Mouse (Mus musculus): ENCODE results near the gene Gm20388.
"Not testable (repeated sequence)": the region's sequence is repeated elsewhere in the genome, so short reads cannot be mapped to it uniquely, and the experiment has no call there.

Gm20388 gene

DNA sequence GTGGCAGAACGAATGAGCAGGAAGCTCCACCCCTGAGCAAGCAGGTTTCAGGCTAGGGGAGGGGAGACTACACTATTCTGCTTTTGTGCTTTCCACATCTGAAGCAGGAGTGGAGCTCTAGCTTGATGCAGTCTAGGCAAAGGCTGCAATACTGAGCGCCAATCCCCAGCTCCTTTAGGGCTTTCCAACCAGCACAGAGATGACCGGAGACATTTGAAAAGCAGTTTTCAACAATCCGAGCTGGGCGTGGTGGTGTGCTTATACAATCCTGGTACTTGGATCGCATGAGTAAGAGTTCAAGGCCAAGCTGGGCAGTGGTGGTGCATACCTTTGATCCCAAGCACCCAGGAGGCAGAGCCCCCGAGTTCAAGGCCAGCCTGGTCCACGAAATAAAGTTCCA lies 3281.3 kb downstream of the Gm20388 start:
- no peak for DNase-seq (ENCODE audit: low spot score)

- DNase-seq (ENCODE audit: low spot score), result no peak
Measured at GRCm38 (mm10) chr8:123193771-123194170, 3283.1 kb downstream of the Gm20388 start.

DNA sequence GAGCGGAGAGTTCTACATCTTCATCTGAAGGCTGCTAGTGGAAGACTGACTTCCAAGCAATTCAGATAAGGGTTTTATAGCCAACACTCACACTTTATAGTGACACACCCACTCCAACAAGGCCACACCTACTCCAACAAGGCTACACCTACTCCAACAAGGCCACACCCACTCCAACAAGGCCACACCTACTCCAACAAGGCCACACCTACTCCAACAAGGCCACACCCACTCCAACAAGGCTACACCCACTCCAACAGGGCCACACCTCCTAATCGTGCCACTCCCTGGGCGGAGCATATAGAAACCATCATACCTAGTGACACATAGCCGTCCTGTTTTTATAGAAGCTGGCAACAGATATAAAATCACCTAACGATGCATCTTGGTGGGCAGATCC lies 3286.4 kb downstream of the Gm20388 start:
- not testable (repeated sequence) for DNase-seq (ENCODE audit: low spot score)

DNA sequence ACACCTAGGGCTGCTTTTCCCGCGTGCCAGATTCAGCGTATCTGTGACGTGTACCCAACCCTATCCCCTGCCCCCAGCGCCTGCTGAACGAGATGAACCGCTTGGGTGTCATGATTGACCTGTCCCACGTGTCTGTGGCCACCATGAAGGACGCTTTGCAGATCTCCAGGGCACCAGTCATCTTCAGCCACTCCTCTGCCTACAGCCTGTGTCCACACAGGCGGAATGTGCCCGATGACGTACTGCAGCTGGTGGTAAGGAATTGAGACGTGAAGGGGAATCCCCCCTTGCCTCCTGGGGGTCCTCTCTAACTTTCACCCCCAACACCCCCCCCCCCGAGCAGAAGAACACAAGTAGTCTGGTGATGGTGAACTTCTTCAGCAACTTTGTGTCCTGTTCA lies 3289.2 kb downstream of the Gm20388 start:
- no peak for DNase-seq (ENCODE audit: low spot score)

DNA sequence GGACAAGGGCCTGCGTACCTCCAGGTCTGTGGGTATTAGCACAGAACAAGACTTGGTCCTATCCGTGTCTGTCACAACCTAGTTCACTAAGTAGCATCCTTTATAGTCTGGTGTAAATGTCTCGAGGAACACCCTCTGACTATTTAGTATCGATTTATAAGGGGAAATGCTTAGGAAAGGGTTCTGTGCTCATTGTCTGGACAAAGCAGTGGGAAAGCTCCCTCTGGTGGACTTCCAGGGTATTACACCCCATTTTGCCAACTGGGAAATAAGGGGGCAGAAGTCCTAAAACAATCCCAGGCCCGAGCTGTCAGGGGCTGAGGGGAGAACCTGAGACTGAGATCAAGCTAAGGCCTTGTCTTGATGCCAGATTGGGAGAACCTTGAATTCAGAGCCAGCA lies 3291.6 kb downstream of the Gm20388 start:
- peak; percentile 77 for DNase-seq (ENCODE audit: low spot score)

- DNase-seq (ENCODE audit: low spot score), result no peak
Measured at GRCm38 (mm10) chr8:123203571-123203970, 3292.9 kb downstream of the Gm20388 start.

DNA sequence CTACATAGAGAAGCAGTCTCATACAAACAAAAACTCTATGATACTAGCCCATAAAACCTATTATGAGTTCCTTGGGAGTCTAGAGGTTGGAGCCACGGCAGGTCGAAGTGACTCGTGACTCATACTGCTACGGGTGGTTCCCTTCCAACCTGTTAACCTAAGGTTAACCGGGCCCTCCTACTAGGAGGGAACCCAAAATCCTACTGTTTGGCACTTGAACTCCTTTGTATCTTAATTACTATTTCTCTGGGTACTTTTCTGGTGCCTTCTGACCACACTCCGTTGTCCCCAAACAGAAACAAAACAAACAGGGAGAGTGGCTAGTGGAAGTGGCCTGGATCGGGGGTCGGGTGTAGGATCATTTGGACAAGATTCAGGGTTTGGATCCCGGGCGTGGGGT lies 3301.2 kb downstream of the Gm20388 start:
- DNase-seq (ENCODE audit: low spot score), result no peak

- peak; percentile 95 for DNase-seq (ENCODE audit: low spot score)
Measured at GRCm38 (mm10) chr8:123212321-123213117, 3301.9 kb downstream of the Gm20388 start, which contains the start of the genes Chmp1a and Spata33. Chmp1a (minus strand) TSS chr8:123212763. Spata33 (plus strand) TSS chr8:123212832.

GRCm38 (mm10) chr8:123213118-123213772 lies 3302.6 kb downstream of the Gm20388 start:
- peak; percentile 10 for DNase-seq (ENCODE audit: low spot score)

- DNase-seq (ENCODE audit: low spot score), result no peak
Measured at GRCm38 (mm10) chr8:123215430-123215829, 3304.8 kb downstream of the Gm20388 start.

GRCm38 (mm10) chr8:123220917-123221316 lies 3310.3 kb downstream of the Gm20388 start:
- DNase-seq (ENCODE audit: low spot score), result no peak

GRCm38 (mm10) chr8:123224278-123225266 lies 3313.9 kb downstream of the Gm20388 start, which contains the start of gene Cdk10:
Cdk10 (plus strand) TSS chr8:123224842.
- DNase-seq (ENCODE audit: low spot score), result peak; percentile 99

DNA sequence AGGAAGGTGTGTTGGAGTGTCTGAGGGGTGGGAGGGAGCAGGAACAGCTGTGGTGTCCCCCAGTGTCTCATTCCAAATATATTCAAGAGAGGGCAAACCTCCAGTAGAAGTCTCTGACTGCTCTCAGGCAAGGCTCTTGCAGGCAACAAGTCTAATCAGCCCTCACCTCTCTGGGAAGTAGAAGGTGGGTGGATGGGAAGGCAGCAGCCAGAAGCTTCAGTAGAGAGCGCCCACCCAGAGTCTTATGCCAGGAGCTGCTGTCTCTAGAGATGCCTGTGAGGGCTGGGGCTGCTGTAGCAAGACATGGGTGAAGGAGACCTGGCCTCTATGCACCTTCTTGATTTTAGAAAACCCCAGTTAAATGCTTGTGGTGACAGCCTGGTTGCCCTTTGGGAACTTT lies 3317.8 kb downstream of the Gm20388 start:
- no peak for DNase-seq (ENCODE audit: low spot score)

DNA sequence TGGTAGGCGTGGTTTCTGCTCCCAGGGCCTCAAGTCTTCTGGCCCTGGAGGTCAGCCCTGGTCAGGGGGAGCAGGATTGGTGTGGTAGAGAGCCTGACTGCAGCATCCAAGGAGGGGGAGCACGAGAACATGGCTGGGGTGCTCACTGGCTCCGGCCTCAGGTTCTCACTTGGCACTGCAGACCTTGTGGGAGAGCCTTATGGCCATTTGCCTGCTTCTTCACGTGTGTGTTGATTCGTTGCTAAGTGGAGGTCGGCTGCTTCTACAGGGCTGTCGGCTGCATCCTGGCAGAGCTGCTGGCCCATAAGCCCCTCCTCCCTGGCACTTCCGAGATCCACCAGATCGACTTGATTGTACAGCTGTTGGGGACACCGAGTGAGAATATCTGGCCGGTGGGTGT lies 3319.7 kb downstream of the Gm20388 start:
- DNase-seq (ENCODE audit: low spot score), result not testable (repeated sequence)

DNA sequence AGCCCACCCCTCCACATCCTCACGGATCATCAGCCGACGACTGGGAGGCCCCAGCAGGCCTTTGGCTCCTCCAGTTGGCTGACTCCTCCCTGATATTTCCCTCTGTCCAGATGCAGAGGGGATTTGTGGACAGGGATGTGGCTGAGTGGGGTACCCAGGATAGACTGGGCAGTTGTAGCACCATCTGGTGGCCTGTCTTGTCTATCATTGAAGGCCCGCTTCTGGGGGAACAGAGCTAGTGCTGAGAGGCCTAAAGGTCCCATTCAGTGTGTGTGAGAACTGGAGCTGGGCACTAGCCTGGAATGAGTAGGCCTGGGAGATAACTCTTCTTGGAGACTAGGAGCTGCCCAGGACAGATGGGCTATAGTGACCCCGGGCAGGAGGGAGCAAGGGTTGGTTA lies 3321.1 kb downstream of the Gm20388 start:
- peak; percentile 27 for DNase-seq (ENCODE audit: low spot score)

- no peak for DNase-seq (ENCODE audit: low spot score)
Measured at GRCm38 (mm10) chr8:123232553-123232952, 3321.9 kb downstream of the Gm20388 start.

DNA sequence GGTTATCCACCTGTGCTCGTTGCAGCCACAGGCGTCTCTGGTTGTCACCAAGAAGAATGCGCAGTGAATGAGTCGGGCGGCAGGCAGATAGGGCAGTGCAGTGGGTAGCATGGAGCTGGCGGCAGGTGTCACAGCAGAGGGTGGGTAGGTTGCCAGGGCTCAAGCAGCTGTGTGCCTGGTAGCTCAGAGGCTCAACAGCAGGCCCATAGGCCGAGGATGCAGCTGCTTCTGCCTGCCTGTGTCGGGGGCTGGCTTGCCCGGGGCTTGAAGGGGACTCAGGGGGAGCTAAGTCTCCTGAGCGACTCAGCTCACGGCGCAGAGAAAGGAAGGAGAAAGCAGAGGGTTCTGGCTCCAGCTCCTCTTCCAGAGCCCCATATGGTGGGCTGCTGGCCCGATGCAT lies 3322.7 kb downstream of the Gm20388 start:
- DNase-seq (ENCODE audit: low spot score), result no peak

DNA sequence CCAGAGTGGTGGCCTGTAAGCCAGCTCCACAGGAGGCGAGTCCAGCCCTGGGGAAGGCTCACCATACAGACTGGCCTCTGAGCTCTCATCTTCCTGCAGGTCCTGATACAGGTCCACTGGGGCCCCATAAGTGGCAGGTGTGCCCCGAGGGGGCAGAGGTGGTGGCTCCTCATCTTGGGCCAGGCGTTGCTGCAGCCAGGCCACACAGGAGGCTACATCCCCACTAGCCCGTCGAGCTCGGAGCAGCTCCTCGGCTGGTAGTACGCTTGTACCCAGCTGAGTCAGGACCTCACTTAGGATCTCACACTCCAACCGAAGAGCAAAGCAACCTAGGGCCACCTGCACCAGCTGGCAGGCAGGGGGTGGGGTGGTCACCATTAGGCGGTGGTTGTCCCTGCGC lies 3323.1 kb downstream of the Gm20388 start:
- DNase-seq (ENCODE audit: low spot score), result no peak

GRCm38 (mm10) chr8:123234918-123235519 lies 3324.4 kb downstream of the Gm20388 start:
- DNase-seq (ENCODE audit: low spot score), result peak; percentile 11

DNA sequence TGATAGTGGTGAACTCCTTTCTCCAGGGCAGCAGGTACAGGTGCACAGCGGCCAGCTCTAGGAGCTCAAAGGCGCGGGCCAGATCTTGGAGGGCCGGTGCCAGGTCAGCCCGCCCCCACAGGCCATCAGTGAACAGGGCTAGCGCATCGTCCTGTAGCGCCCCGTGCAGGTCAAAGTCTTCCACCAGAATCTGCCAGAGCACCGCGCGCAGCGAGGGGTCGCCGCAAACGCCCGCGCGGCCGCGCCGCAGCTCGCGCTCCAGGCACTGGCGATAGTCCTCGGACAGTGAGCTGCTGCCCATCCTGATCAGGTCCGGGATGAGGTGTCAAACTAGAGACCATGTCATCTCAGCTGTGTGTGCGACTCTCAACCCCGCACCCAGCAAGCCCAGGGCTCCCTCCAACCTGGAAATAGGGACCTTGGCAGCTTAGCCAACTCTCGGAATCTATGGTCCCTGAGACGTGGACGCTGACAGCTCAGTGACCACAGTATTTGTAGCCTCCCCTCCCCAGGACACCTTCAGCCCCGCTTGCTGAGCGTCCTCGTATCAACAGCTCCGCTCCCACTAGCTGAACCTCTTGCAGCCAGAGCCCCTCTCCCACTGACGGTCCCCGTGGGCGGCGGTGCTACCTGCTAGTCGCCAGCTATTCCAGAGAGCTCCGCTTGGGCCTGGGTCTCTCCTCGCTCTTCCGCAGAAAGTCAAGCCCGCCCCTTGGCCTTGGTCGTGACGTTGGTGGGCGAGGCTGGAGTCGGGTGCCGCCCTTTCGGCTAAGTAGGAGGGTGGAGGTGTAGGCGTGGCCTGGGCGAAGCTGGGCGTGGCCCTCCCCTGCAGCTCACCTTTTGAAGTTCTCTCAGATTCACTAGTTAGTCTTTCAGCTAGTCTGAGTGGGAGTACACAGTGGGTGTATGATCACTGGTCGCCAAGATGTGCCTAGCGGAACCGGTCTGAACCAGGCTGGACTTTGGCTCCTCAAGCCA lies 3325.2 kb downstream of the Gm20388 start, which contains the start of gene Spata2l:
Spata2l (minus strand) TSS at position 714 of the 978 bp plus-strand sequence.
- peak; percentile 95 for DNase-seq (ENCODE audit: low spot score)
